Mouse (Mus musculus) splenic B cell, adult 2 months (primary cell): ENCODE data around the gene Kalrn.

ENCODE experiments used
- DNase-seq: peaks from one replicate; pipeline ENCODE4 v3.0.0-alpha.2; 2011; ENCODE audit warnings: low read depth, low spot score
- H3K27me3 ChIP-seq: 2 replicates; pipeline ENCODE4 v1.6.1; 2012; ENCODE audit warnings: mild to moderate bottlenecking, low read length, moderate library complexity, mixed read lengths; ENCODE audit not compliant: control insufficient read depth, poor library complexity, insufficient read depth, severe bottlenecking
- H3K36me3 ChIP-seq: 2 replicates; pipeline ENCODE4 v1.6.1; 2012; ENCODE audit warnings: mild to moderate bottlenecking, low read length, moderate library complexity, mixed read lengths; ENCODE audit not compliant: control insufficient read depth, poor library complexity, insufficient read depth, severe bottlenecking

Gene Kalrn

DNA sequence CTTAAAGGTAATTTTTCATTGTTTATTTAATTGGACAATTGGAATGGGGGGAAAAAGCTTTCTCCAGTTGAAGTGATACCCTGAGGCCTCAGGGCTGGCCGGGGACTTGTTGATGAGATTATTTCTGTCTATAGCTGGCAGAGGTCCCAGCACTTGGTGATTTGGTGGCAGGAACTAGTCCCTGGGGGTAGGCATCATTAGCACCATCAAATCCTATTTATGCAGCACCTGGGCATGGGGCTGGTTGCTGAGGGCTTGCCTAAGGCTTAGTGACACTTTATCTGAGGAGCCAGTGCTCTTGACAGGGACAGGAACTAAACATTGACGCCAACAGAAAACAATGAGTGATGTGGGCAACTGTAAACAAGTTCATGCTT, 318.7 kb downstream of the Kalrn start:
- Histone ChIP-seq H3K27me3 (no peaks in the 10 kb centered on the region), H3K36me3 (no peaks in the 10 kb centered on the region)
- DNase-seq, result no peak

DNA sequence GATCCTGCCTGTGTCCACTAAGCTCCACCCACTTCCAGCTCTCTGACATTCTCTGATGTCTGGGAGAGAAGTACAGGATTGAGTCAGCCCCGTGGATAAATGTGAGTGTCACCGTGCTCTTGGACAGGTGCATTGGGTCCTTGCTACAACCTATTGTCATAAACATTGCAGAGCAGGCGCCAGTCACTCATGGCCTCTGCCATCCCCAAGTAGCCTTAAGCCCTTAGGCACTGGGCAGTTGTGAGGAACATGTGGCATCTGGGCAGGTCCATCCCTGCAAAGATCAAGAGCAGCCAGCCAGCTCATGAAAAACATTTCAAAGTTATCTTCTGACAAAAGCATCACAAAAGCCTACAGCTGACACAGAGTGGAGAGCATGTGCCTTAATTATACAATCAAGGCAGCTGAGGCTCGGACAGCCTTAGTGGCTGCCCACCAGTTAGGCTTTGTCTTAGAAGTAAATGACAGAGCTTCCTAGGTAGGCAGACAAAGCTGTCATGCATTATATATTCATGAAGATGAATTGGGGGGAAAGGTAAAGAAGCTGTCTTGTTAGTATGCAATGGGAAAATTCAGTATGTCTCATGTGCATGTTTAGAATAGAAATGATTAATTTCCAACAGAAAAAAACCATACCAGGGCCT, 319.2 kb downstream of the Kalrn start:
- H3K27me3 ChIP-seq, result no peaks in the 10 kb centered on the region
- DNase-seq, result no peak
- H3K36me3 ChIP-seq, result no peaks in the 10 kb centered on the region

DNA sequence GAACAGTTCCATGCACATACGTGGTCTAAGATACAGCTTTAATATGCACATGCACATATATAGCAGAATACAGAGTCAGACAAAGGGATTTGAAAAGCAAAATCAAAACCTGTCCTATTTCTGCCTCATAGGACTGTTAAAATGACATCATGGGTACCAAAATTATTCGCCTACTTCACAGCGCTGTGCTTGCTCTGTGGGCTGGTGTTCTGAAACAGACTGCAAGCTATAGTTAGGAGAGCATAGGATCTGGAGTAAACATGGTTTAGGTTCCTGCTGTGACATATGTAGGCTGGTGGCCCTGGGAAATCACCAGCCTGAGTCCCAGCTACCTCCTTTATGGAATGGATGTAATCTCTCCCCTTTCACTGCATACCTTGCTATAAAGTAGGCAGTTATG, 320.7 kb downstream of the Kalrn start:
- Histone ChIP-seq H3K36me3 (no peaks in the 10 kb centered on the region), H3K27me3 (no peaks in the 10 kb centered on the region)
- DNase-seq, result no peak

DNA sequence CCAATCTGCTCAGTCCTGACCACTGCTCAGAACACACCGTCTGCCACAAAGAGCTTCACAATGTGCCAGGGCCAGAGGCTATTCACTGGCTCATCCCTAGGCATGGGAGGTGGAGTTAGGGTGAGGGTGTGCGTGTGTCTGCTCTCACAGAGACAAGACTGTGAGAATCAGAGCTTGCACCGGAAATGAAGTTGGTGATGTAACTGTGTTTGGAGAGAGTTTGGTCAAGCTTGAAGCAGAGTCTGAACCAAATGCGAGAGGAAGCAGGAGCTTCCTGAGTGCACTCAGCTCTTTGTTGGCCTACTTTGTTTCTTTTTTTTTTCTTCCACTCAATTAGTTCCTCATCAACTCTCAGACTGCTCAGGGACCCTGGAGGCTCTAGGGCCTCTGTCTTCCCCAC, 325.1 kb downstream of the Kalrn start:
- peak; percentile 27 for DNase-seq
- Histone ChIP-seq H3K27me3 (no peaks in the 10 kb centered on the region), H3K36me3 (no peaks in the 10 kb centered on the region)

DNA sequence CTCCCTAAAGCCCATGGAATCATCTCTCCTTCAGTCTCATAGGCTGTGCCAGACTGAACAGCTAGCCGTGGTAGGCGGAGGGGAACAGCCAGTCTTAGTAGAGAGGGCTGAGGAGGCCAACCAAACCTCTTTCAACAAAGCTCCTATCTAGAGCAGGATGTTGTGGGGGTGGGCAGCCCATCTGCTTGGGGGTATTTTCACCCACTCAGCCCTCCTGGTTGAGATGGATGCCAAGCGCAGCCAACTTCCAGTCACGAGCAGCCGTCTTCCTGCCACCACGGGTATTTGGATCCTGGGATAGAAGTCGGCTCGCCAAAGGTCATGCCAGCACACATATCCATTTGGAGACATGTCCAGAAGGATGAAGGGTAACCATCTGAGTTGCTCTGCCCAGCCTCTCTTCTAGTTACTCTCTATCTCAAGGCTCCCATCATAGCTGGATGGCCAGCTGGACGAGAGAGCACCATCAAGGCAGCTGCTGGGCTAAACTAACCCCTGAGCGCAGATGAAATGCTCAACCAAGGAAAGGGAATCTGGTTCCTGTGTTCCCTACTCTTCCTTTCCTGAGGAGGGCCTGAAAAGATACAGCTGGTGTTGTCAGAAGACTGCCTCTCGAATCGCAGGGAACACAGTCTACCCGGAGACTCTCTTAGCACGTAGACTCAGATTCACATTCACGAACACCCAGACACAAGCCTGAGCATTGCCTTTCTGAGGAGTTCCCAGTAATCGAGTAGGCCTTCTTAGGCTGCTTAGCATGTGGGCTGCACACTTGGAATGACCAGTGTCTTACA, 331.2 kb downstream of the Kalrn start:
- Histone ChIP-seq H3K36me3 (no peaks in the 10 kb centered on the region), H3K27me3 (no peaks in the 10 kb centered on the region)
- DNase-seq, result no peak

DNA sequence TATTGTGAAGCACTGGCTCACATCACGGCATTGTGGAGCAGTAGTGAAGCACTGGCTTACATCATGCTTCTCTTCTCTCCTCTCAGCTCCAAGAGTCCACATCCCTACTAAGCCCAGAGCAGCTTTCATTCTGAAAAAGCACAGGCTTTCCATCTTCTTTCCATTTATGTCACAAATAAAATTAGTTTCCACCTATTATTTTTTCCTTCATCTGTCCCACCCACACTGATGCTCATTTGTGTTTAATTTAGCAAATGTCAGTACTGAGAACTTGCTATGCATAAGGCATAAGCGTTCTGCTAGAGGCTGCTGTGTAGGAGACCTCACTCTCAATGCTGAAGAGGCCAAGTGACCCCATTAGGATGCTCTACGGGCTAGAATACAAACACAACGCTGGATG, 333.7 kb downstream of the Kalrn start:
- Histone ChIP-seq H3K36me3 (no peaks in the 10 kb centered on the region), H3K27me3 (no peaks in the 10 kb centered on the region)
- no peak for DNase-seq

DNA sequence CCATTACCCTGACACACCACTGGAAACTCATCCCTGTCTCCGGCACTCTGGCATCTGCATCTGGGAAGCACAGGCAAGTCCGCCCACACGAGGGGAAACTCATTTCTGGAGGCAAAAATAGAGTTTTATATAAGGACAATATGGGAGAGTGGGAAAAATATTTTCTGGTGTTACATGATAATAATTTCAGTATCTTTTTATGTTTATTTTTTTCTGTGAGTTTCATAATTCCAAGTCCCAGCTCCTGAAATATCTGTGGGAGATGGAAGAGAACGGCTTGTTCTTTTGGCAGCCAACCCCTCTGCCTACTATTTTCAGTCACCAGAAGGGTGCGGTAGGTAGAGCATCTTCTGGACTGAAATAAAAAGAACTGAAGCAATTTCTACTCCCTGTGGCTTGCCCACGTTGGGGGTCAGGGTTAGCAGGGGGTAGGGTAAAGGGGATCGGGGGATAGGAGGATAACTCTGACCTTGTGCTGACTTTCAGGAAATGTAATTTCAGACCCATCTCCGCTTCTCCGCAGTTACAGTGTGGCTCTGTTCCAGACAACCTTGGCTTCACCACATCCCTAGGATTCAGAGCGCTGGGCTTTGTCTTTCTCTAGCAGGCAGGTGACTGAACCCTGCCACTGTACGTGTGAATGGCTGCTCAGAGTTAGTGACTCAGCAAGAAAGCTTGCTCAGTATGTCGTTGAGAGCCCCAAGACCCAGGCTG, 336.3 kb downstream of the Kalrn start:
- no peaks in the 10 kb centered on the region for H3K27me3 ChIP-seq
- DNase-seq, result no peak
- no peaks in the 10 kb centered on the region for H3K36me3 ChIP-seq

DNA sequence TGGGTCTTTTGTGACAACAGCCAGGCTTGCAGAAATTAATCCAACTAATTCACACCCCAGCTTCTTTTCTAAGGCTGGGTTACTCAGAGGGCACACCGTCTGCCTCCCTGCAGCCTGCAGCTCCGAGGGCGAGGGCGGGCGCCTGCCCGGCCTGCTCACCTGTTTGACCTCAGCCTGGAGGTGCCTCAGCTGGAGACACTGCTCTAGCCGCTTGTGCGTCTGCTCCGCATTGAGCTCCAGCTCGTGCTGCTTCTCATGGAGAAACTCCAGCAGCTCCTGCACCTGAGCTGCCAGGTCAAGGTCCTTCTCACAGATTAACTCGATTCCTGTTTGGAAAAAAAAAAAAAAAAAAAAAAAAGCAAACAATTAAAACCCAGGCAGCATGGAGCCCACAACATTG, 338.2 kb downstream of the Kalrn start:
- Histone ChIP-seq H3K36me3 (no peaks in the 10 kb centered on the region), H3K27me3 (no peaks in the 10 kb centered on the region)
- no peak for DNase-seq

DNA sequence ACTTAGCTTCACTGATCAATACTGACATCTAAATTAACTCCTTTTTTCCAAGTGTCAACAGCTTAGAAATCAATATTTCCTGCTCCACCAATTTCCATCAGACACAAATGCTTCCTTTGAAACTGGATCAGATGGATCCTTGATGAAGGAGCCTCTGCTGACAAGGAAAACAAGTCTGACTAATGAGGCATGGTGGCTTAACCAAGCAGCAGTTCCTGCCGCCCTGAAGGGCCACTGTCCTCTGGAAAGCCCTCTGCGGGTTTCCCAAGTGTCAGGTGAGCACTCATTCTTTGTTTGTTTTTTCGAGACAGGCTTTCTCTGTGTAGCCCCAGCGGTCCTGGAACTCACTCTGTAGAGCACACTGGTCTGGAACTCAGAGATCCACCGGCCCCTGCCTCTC, 341.4 kb downstream of the Kalrn start:
- Histone ChIP-seq H3K36me3 (no peaks in the 10 kb centered on the region), H3K27me3 (no peaks in the 10 kb centered on the region)
- no peak for DNase-seq

DNA sequence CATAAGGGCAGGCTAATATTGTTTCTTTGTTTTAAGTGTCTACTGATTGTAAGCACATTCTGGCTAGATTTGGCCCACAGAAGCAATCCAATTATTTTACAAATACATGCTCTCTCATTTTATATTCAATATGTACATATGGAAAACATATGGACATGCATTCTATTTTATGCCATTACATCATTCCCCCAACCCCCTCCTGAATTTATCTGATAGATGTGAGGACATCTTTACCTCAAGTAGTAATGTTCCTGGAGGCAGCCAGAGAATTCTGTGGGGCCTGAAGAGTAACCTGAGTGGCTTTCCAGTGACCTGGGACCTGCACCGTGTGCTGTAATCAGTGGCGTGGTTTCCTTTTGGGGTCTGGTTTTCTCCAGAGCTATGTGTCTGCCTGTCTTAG, 342.2 kb downstream of the Kalrn start:
- no peaks in the 10 kb centered on the region for H3K27me3 ChIP-seq

DNA sequence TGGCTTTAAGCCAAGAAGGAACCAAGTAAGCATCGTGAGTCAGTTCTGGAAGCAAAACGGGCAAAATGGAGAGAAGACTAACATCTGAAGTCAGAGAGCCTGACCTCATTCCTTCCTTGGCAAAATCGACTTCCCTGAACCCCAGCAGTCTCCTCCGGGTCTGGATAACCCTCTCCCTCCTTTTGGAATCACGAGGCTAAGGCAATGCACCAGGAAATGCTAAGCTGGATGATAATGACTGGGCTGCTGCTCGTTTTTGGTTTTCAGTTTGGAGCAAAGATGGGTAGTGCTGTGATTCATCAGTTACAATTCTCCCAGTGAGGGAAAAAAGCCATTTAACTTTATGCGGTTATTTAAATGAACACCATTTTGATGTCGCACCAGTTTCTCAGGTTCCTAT, 344.0 kb downstream of the Kalrn start:
- no peaks in the 10 kb centered on the region for H3K36me3 ChIP-seq
- no peak for DNase-seq
- no peaks in the 10 kb centered on the region for H3K27me3 ChIP-seq

More for the DNA sequence above, 342.2 kb downstream of the Kalrn start:
- no peak for DNase-seq
- no peaks in the 10 kb centered on the region for H3K36me3 ChIP-seq

DNA sequence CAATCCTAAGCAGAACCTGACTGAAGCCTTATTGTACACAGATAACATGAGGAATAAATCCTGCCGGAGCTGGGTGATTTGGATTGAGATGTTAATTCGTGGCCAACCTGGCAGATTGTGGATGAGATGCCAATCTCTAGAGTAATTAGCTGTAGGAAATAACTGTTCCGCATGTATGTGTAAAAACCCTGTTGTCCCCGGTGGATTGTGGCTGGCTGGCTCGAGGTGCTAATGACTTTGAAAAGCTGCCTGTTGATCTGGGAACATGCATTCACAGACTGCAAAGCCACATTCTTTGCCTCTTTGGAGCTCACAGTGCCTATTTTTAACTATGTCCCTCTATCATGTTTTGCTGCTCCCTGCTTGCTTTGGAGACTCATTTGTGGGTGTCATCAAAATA, 344.7 kb downstream of the Kalrn start:
- no peaks in the 10 kb centered on the region for H3K36me3 ChIP-seq
- DNase-seq, result no peak
- no peaks in the 10 kb centered on the region for H3K27me3 ChIP-seq

DNA sequence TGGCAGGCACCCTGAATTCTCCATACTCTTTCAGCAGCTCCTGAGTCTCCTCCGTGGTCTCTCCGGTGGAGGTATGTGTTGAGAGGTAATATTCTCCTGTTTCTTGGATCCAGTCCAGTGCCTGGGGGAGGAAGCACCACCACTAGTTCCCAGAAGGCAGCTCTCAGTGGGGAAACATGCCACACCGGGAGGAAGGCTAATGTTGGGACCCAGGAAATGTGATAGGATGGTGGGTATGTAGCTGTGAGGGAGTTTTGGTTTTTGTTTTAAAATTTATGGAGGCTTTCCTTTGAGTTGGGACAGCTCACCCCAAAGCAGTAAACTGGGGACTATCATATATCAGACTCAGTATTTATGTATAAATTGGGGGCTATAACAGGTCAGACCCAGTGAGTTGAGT, 361.2 kb downstream of the Kalrn start:
- no peak for DNase-seq
- Histone ChIP-seq H3K27me3 (no peaks in the 10 kb centered on the region), H3K36me3 (no peaks in the 10 kb centered on the region)

DNA sequence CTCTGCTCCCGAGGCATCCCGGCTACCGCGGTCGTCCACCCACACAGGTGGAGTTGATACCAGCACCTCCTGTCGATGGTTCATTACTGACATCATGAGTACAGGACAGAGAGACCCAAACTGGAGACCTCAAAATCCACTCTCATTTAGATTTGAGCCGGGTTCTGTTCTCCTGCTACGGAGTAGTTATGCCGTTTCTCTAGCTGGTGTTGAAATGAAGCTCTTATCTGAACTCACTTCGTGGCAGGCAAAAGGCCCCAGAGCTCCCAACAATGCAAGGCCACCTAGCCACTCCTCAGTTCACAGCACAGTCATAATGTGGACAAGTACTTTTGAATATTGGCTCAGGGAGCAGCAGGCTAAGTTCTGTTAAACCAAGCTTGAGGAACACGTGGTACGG, 362.1 kb downstream of the Kalrn start:
- H3K36me3 ChIP-seq, result no peaks in the 10 kb centered on the region
- no peaks in the 10 kb centered on the region for H3K27me3 ChIP-seq
- DNase-seq, result no peak

DNA sequence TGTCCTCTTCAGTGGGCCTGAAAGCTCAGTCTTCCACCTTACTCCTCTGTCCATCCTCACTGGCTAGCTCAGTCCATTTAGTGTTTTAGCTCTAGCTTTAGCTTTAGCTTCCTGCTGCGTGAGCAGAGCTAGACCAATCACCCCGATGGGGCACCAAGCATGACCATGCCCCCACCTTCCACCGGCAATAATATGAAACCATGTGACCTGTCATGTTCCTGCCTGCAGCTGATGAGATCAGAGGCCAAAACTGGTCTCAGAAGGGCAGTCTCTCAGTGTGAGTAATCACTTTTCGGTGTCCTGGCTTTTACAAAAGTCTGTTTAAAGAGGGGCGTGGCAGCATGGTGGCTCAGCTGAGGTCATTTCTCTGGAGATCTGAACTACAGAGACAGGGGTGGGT, 364.6 kb downstream of the Kalrn start:
- H3K36me3 ChIP-seq, result no peaks in the 10 kb centered on the region
- DNase-seq, result no peak
- no peaks in the 10 kb centered on the region for H3K27me3 ChIP-seq
